Mouse (Mus musculus) layer of hippocampus, adult 9-10 months (tissue): ENCODE data around the gene Spata45.

ENCODE experiments used
- DNase-seq: peaks from one replicate; pipeline ENCODE4 v3.0.0; 2022; ENCODE audit warnings: low spot score

The Spata45 gene

DNA sequence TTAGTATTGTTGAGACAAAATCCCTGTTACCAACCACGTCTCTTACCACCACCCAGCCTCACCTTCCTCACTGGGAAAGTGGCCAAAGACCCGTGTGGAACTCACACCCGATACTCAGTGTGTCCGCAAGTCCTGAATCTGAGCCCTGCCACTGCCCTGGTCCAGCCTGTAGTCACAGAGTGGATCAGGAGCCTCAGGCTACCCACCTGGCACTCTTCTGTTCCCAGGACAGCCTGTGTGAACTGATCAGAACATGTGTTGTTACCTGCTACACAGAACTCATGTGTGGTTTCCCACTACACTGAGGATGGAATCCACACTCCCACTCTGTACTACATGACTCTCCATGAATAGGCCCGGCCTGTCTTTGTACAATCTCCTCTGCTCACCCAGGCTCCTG, 5.7 kb downstream of the Spata45 start:
- no peak for DNase-seq

DNA sequence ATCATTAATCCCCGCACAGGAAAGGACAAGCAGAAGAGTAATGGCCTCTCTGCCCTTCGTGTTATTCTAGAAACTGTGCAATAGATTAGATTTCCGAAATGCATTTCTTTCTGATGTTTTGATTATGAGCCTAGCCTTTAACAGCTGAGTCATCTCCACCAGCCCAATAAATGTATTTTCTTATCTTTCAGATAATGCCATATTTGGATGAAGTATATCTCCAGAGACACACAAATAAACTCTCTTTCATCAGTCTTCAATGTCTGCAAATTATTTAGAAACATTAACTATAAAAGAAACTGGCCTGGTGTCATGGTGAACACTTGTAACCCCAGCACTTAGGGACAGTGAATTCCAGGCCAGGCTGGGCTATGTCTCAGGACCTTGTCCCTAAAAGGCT, 6.2 kb downstream of the Spata45 start:
- DNase-seq: no peak

DNA sequence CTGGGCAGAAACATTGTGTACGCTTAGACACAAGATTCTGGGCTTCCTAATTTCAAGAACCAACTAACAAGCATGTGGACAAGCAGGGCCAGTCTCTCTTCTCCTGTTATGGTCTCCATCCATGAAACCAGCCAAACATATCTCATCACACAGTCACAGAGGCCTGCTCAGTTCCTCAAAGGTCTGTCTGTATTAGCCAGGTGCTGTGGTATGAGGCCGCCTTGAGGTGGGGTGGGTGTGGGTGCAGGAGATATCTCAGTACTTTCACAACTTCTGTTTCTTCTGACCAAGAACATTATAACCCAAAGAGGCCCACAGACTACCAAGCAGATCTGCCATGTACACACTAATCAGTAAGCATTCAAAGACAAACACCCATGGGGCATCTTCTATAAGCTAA, 8.8 kb downstream of the Spata45 start:
- DNase-seq: no peak

DNA sequence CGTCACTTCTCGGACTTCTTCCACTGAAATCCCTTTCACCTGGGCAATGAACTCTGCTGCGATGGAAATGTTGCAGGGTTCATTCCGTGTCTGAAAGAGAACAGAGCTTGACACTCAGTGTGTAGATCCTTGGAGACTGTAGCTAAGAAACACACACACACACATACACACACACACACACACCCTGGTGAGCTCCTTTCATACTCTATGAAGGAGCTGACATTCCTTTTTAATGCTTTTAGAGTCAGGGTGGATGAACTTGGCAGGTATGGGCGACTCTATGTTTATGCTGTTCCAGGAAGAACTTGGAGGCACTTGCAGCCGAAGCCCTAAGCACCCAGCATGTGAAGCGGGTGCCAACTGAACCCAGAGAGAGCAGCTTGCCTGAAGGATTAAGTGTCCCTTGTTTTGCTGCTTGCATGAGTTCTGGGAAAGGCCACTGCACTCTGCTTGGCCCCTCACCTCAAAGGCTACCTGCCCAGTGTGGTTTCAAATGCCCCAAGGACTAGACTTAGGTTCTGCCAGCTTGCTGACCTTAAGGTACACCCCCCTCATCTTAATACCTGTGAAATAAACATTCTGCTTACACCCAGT, 9.9 kb downstream of the Spata45 start:
- DNase-seq: no peak

DNA sequence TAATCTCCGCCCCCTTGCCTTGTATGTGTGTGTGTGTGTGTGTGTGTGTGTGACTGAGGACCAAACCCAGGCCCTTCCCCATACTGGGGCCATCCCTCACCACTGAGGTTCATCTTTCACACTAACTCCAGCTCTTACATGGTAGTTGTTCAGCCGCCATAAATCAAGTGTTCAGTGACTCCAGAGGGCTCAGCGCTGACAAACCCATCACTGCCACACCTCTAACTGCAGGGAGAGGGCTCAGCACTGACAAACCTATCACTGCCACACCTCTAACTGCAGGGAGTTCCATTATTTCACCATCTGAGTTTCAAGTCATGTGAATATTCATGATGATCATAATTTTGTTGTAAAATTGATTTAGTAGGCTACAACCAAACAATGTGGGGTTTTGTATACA, 17.1 kb downstream of the Spata45 start:
- no peak for DNase-seq

DNA sequence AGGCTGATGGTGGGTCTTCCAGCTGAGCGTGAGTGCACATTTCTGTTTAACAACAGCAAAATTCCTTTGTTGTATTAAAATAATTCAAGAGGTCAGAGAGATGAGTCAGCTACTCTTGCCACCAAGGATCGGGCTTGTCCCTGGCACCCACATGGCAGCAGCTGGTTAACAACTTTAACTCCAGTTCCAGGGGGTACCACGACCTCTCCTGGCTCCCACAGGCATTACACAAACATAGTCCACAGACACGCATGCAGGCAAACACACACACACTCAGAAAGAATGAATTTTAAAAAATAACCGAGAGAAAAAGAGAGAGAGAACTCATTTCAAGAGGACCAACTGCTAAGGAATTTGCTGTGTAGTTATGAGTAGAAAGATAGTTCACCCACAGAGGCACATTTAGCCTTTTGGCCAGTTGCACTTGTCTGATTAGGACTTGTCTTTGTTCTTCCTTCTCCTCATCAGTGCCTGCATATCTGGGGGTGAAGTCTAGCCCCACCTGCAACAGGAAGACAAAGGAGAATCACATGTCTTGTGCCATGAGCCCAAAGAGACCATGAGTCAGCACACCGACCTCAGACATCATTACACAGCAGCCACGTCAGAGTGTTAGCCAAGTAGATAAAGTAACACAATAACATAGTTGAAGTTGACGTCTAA, 18.6 kb downstream of the Spata45 start:
- DNase-seq: no peak

DNA sequence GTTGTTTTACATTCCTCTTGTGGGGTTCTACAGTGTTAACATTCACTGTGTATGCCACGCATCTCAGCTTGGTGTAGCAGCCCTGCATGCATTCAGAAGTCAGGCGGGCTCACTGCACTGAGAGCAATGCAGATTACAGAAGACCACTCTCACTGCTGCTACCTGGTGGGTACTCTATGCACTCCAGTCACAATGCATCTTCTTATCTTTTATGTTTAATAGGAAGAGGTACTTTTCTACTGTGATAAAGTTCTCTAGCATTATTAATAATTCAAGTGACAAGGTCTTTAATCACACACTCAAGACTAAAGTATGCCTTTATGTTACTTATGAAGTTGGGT, 19.1 kb downstream of the Spata45 start:
- no peak for DNase-seq

DNA sequence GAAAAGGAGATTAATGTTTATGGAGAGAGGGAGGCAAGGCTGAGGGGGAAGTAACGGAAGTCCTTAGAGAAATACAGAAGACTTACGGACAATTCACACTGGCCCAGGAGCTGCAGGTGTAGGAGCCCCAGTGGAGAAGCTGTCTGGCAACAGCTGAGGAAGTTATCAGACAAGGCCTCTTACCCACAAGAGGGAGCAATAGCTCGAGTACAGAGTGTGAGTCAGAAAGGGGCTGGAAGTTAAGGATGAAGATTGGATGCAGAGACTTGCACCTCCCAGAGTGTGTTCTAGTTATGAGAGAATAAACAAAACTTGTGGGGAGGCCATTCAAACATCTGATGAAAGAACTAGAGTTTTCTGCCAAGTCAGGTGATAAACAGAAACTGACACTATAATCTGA, 21.0 kb downstream of the Spata45 start:
- DNase-seq: no peak

DNA sequence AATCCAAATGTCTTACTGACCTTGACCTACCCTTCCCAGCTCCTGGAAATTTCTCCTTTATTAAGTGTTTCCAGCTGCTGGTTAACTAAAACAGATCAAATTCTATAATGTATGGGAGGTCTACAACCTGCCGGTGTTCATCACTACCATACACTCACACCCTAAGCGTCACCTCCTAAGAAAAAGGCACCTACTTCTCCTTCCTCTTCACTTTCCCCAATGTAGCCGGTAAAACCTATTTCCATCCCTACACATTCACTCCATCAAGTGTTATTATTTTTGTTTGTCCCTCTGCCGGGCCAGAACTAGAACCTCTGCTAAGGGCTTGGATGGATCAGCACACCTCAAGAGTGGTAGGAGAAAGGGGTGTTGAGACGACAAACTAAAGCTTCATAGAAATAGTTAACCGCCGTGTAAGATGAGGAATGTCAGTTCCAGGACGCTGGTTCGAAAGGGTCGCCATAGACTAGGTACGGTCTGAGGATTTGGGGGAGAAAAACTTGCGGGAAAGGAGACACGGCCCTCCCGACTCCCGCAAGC, 25.9 kb downstream of the Spata45 start:
- no peak for DNase-seq

DNA sequence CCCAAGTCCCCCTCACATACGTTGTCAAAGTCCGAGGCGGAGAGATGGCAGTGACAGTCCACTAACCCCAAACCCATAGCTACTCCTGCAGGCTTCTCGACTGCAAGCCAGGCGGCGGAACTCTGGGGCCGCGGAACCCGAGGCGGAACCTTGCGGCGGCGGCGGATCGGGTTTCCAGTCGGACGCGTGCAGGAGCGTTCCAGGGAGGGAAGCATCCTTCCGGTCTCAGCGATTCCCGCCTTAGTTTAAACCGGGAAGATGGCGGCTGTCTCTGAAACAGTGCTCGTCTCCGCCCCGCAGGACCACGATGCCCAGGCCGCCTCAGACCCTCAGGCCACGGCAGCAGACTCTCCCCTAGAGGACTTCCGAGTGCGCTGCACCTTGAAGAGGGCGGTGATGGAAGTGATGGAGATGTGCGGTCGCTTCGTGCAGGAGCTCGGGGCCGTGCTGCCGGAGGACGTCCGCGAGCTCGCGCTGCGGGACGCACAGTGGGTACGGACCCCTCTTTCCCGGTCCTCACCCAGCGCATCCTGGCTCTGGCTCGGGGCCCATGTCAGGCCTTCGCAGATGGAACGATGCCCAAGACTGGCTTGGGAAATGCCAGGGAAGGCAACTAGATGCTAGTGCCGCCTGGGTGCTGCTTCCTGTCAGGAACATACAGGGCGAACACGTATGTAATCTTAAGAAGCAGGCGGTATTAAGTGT, 26.5 kb downstream of the Spata45 start, which contains the start of the genes Tatdn3 and Nsl1:
Gene Tatdn3, minus strand, starts transcription at position 152 of the 705 bp plus-strand sequence.
Gene Nsl1, plus strand, starts transcription at position 232 of the 705 bp plus-strand sequence.
- peak; percentile 68 for DNase-seq

DNA sequence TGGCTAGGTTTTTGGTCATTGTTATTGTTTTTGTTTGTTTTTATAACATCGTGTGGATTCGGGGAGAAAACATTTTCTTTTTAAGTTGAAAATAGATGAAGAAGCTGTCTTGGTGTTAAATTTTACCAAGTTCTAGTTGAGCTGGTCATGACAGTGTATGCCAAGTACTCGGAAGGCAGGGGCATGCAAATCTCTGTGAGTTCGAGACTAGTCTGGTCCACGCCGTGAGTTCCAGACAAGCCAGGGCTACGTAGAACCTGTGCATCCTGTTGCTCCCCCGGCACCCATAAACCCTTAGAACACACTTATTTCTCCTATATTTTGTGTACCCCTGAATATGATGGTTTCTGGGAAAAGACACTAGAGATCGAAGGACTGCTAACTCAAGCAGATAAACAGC, 27.3 kb downstream of the Spata45 start:
- DNase-seq: no peak

DNA sequence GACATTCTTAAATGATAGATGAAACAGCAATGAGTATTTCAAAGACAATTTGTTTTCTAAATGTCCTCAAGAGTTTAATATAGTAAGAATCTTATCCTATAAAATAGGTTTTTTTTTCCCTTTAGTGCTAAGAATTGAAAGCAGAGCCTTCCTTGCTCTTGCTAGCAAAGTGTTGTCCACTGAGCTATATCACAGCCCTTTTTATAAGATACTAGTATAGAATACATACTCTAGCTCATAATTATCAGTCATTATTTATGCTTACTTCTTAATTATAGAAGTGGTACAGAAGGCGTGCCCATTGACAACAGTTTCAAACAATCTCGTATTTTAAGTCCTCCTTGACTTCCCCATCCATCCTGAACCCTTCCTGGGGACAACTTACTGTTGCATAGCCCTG, 28.1 kb downstream of the Spata45 start:
- DNase-seq: no peak

DNA sequence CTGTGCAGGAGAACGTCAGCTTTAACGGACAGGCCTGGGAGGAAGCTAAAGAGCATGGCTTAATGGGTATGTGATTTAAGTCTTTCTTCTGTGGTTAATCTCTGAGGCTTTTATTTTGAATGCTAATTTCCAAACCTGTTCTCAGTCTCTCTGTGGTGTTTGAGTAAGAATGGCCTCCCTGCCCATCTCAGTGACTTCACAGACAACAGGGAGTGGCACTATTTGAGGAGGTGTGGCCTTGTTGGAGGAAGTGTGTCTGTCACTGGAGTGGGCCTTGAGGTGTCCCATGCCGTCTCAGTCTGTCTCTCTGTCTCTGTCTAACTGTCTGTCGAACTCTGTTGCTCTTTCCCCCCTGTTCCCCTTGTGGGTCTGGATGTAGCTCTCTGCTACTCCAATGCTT, 28.7 kb downstream of the Spata45 start:
- DNase-seq: no peak

DNA sequence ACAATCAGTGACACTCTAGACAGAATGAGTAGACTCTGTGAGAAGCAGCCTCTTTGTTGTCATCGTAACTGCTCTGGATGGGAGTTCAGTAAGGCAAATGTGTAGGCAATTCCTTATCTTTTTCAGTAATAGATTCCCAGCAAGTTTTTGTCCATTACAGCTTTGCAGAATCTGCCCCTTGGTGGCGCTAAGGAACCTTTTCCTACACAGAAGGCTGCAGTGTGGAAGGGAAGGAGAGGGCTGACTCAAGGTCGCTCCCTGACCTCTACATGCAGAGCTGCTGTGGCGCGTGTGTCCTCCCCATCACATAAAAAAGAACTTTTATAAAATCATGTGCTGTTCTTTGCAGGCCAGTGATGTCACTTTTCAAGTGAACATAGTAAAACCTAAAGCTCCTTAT, 31.9 kb downstream of the Spata45 start:
- no peak for DNase-seq

DNA sequence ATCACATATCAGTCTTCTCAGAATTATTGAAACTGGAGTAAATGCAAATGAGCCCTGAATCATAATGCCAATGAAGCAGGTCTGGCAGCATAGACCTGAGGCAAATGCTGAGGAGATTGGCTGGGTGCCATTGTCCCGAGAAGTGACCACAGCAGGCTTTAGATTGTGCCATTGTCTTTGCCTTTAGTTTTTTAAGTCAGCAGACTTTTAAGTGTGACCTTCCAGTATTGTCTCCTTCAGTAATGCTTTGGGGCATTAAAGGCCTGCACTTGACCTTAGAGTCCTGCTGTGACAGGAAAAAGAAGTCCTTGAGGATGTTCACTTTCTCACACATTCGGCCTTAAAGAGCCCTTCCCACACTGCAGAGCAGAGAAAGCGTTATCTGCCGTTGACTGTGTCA, 33.8 kb downstream of the Spata45 start:
- no peak for DNase-seq

DNA sequence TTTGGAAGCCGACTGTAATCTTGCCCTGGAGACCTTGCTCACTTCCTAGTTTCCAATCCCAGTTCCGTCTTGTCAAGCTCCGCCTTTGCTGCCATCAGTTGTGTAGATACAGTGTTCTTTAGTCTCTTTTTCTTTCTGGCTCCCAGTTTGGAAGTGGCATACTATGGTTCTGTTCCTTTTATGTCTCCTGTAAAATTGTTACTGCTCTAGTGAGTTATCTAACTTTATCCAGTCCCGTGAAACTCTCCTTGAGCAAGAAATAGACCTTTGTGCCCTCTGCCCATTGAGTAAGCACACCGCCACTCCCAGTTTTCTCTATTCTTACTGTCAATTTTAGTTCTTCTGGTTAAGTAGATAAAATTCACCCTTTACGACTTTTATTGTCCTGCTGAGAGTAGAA, 35.2 kb downstream of the Spata45 start:
- DNase-seq: no peak

DNA sequence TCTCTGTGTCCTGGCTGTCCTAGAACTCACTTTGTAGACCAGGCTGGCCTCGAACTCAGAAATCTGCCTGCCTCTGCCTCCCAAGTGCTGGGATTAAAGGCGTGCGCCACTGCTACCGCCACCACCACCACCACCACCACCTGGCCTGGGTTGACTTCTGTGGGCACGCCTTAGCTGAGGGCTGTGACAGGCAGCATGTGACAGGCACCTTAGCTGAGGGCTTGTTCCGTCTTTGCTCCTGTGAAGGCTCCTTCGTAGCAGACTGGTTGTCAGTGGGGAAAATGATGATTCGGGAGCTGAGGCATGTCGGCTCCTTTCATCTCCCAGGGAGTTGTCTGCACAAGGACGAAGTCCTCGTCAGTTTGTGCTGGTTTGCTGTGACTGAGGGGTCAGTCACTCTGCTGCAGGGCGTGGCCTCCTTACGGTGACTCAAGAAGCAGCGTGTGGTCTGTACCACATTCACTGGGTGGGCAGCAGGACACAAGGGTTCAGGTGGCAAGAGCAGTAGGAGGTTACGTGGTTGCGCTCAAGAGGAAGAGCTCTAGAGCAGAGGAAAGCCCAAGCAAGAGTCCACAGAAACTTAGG, 36.0 kb downstream of the Spata45 start:
- DNase-seq: no peak

DNA sequence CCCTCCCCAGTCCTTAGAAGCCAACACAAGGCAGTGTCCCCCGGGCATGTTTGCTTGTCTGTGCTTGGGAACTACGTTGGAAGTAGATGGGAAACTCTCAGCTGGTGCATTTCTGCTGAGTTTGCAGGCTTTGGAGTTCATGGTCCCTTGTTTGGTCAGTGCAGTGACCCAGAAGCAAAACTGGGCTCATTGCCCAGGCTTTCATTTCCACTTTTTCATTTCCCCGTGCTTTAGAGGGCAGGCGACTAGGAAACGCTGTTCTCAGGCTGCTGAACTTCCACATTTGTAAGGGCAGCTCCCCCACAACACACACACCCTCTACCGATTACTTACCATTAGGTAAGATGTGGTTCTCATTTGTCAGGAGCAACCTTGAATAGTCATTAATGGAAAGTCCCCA, 36.6 kb downstream of the Spata45 start:
- DNase-seq: no peak

DNA sequence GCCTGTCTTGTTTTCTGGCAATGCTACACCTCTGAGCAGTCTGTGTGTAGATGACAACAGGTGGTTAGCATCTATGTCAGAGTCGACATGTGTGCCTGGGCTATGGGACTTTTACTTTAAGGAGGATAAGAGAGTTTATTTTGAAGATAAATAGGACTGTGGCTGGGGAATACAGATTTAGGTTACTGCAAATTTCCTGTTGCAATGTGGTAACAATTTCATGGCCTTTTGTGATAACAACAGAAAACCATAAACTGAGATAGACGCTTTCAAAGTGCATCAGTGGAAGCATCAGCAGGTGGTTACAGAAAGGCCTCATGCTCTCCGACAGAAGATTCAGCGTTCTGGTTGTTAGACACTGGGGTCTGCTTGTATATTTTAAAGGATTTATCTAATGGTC, 37.0 kb downstream of the Spata45 start:
- no peak for DNase-seq

DNA sequence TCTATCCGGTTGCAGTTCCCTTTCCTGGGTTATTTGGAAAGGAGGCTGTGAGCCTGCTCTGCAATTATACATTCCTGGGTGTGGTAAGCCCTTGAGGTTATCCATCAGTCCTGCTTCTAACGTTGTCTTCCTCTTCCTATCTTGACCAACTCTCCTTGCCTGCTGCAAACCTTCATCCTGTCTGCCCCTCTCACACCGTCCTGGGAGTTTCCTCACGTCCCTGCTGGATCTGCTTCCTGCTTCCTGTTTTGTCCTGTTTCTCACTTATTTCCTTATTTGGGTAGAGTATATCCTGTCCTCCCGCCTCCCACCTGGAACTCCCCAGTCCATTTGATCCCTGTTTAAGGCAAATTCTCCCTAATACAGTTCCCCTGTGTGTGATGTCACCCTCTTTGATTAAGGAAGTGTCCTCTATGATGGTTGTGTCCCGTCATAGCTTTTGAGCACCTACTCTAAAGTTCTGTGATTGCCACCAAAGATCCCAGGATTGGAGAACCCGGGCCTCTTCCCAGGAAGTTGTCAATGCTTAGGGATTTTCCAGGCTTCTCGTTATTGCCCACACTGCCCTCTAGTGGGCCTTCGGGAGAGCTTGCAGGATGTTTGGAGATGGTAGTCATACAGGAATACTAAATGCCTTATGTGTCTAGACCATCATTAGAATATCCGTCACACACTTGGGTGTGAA, 38.9 kb downstream of the Spata45 start:
- DNase-seq: no peak

DNA sequence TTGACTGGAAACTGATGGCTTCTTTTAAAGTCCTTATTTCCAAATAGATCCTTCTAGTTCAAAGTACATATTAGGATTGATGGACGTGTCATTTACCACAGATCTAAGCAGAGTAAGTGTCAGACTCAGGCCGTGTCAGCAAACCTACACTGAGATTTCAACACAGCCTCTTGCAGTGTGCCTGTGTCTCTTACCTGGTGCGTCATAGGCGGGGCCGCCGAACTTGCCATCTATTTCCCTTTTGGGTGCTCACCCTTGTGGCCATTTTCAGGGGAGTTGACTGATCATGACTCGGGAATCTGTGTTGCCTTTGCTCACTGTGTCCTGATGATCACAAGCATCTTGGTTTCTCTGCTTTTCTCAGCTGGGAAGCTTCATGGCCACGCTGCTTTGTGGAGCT, 46.8 kb downstream of the Spata45 start:
- DNase-seq: no peak

DNA sequence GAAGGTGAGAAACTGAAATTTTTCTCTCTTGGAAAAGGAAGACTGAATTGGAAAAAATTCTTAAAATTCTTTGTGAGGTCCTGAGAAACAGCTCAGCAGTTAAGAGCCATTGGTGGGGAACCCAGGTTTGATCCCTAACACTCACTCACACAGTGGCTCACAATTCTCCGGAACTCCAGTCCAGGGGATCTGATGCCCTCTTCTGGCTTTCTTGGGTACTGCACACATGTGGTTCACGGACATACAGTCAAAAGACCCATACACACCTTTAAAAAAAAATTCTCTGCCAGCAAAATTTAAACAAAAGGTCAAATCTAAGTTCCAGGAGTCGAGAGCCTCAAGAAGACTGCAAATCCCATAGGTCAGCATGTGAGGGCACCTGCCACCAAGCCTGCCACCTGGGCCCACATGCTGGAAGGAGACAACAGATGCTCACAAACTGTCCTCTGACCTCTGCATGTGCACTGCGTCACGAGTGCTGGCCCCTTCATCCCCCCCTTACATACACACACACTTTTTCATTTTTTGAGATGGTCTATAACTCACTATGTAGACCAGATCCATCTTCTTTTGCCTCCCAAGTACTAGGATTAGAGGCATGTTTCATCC, 48.6 kb downstream of the Spata45 start:
- DNase-seq: no peak
